Mouse (Mus musculus) midbrain, embryonic 14.5 days (tissue): ENCODE results near the gene Rps27a. TPM values are rescaled to one million over a fixed set of nuclear protein-coding genes. Genes with fewer than 3 reads are reported as not detected.
A peak's percentile ranks its signal among the peaks of the same experiment; 100 is the strongest.

ENCODE experiments used
- ATAC-seq: fragments of 200-750 bp; cut with Nextera tagmentation; 2 replicates; pipeline ENCODE4 v1.8.0; 2017; ENCODE audit warnings: moderate number of reproducible peaks, moderate library complexity; ENCODE audit not compliant: low FRiP score, low TSS enrichment
- DNase-seq: peaks from one replicate; pipeline ENCODE4 v3.0.0-alpha.2; 2015
- H3K27ac ChIP-seq: fragments of 300-500 bp; sonication (generic); replicated peaks from 2 replicates; pipeline ENCODE4 v1.5.1; 2014; ENCODE audit warnings: mild to moderate bottlenecking, low read depth, low read length, moderate library complexity
- H3K27me3 ChIP-seq: fragments of 300-500 bp; sonication (generic); 2 replicates; pipeline ENCODE4 v1.6.1; 2014; ENCODE audit warnings: low read length, control low read depth, mixed read lengths; ENCODE audit not compliant: control insufficient read depth, insufficient read depth
- H3K36me3 ChIP-seq: fragments of 300-500 bp; sonication (generic); 2 replicates; pipeline ENCODE4 v1.6.1; 2014; ENCODE audit warnings: low read length, control low read depth; ENCODE audit not compliant: control insufficient read depth, insufficient read depth
- H3K4me1 ChIP-seq: fragments of 300-500 bp; sonication (generic); 2 replicates; pipeline ENCODE4 v1.6.1; 2014; ENCODE audit warnings: mild to moderate bottlenecking, antibody characterized with exemption, low read length, control low read depth; ENCODE audit not compliant: control insufficient read depth, insufficient read depth
- H3K4me2 ChIP-seq: fragments of 300-500 bp; sonication (generic); 2 replicates; pipeline ENCODE4 v1.6.1; 2014; ENCODE audit warnings: mild to moderate bottlenecking, low read length, moderate library complexity
- H3K4me3 ChIP-seq: fragments of 300-500 bp; sonication (generic); replicated peaks from 2 replicates; pipeline ENCODE4 v1.5.1; 2014; ENCODE audit warnings: low read depth, low read length
- H3K9ac ChIP-seq: fragments of 300-500 bp; sonication (generic); replicated peaks from 2 replicates; pipeline ENCODE4 v1.6.1; 2014; ENCODE audit warnings: mild to moderate bottlenecking, low read length, moderate library complexity
- H3K9me3 ChIP-seq: fragments of 300-500 bp; sonication (generic); 2 replicates; pipeline ENCODE4 v1.6.1; 2016; ENCODE audit warnings: low read length, control low read depth, mixed read lengths; ENCODE audit not compliant: control insufficient read depth
- WGBS: fragments of 180-500 bp; shearing (Covaris S2); extraction: QIAGEN DNeasy Blood & Tissue Kit; methylation state at CpG from one replicate; pipeline ENCODE4 v1.1.7; 2014; 5-methylcytosine and 5-hydroxymethylcytosine counted together
- polyA plus RNA-seq: library from polyadenylated mRNA; unstranded; fragments of >200 nt; fragmentation: Nextera tagmentation; extraction: Ambion mirVana; gene quantifications from 2 replicates; pipeline ENCODE4 v1.2.1, GENCODE M21; 2014

The Rps27a gene
- polyA plus RNA-seq, 1 experiment from 2014 or later, result 695 TPM

DNA sequence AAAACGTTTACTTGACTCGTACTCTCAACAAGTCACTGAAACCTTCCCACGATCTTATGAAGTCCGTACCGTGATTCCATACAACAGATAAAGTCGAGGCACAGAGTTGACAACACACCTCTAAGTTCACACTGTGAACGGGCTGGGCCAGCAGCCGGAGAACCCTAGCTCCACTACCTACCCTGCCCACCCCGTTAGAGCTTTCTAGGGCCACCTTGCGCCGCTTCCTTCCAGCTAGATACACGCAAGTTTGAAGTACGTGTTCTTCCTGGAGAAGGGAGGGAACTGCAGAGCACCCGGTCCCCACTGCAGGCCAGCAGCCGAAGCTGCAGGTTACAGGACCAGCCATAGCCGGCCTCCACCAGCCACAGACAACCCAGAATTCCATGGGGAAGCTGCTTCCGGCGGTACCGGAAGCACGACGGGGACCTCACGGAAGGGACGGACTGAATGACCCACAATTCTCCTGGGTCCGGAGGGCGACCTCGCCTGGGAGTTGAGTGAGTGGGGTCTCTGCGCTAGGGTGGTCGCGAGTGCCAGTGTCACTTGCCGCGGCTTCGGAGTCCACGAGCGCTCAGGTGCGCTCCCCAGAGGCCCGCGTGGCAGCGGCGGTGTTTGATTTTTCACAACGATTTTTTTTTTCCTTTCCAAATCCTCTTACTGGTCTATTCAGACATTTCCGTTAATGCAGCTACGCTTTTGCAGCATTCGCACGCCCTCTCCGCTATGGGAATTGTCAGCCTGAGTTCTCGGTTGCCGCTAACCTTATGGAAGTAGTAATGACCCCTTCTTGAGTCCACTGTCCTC is 21.7 kb downstream of the Rps27a start, which contains the start of gene Mtif2:
Gene Mtif2, plus strand, starts transcription at position 421 of the 807 bp plus-strand sequence.
- WGBS, result 3% methylated on average over 47 of the region's 47 CpGs
- peak; percentile 95 for ATAC-seq
- peaks cover 17% of the 10 kb centered on the region for H3K4me1 ChIP-seq
- H3K4me2 ChIP-seq, result peak within 1 kb of the TSS; percentile 78
- H3K27me3 ChIP-seq, result no peaks in the 10 kb centered on the region
- H3K27ac ChIP-seq, result peak within 1 kb of the TSS; percentile 88
- H3K9me3 ChIP-seq, result no peaks in the 10 kb centered on the region
- H3K9ac ChIP-seq, result peak within 1 kb of the TSS; percentile 78
- peak; percentile 91 for DNase-seq
- H3K36me3 ChIP-seq, result peaks cover 14% of the 10 kb centered on the region
- peak within 1 kb of the TSS; percentile 61 for H3K4me3 ChIP-seq

DNA sequence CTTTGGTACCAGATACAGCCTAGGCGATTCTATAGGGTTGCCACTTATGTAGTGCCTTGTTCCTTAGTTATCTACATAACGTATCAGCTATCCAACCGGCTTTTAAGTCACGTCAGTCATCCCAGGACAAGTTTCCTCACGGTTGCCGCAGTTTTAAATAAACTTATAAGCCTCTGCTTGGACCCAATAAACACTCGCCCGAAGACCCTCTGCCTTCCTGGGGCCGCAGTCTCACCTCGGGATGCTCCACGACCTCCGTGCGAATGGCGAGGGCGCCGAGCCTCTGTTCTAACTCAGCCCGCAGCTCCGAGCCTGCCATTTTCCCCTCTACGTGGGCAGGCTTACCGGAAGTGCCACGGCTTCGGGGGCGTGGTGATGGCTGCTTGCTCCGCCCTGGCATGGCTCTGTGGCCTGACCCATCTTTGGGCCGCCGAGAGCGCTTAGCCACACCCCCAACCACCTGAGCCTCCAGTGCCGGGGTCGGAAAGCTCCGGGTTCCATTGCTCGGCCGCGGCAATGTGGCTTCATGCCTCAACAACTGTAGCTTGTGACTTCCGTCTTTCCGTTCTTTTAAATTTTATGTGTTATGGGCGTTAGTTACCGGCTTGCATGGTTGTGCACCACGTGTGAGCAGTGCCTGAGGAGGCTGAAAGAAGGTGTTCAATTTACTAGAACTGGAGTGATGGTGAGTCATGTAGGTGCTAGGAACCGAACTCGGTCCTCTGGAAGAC is 33.1 kb downstream of the Rps27a start, which contains the start of gene Prorsd1:
Gene Prorsd1, minus strand, starts transcription at position 352 of the 731 bp plus-strand sequence.
- ATAC-seq, result peak; percentile 98
- Histone ChIP-seq H3K4me3 (peak within 1 kb of the TSS; percentile 40), H3K36me3 (peaks cover 11% of the 10 kb centered on the region; the same call in 1 of the 2 replicates), H3K4me1 (no peaks in the 10 kb centered on the region), H3K4me2 (peak within 1 kb of the TSS; percentile 68), H3K9ac (peak within 1 kb of the TSS; percentile 52), H3K27me3 (no peaks in the 10 kb centered on the region), H3K27ac (peak within 1 kb of the TSS; percentile 45; the same call in 1 of the 2 replicates), H3K9me3 (no peaks in the 10 kb centered on the region)
- WGBS, result 3% methylated on average over 40 of the region's 40 CpGs
- DNase-seq, result peak; percentile 93

DNA sequence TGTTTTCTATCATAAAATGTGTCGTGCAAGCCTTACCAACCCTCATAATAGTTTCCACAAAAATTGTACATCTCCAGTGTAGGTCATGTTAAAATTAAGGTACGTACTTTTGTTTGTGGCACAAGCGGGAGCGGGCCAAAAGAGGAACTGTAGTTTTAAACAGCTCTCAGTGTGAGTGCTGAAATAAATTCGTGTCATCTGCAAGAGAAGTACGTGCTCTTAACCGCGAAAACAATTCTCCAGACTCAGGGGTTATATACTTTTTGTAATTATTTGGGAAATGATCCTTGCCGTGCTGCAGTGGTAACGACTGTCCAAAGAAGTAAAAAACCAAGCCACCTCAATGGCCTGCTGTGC is 33.6 kb downstream of the Rps27a start:
- ATAC-seq (no peak), DNase-seq (no peak)
- peak overlapping the region; percentile 68 for H3K4me2 ChIP-seq
- H3K36me3 ChIP-seq, result peaks cover 11% of the 10 kb centered on the region; the same call in 1 of the 2 replicates
- peak overlapping the region; percentile 52 for H3K9ac ChIP-seq
- H3K4me3 ChIP-seq, result peak overlapping the region; percentile 40
- H3K9me3 ChIP-seq, result no peaks in the 10 kb centered on the region
- H3K27ac ChIP-seq, result 0 out of 2 replicates have a peak overlapping the region, but pooled peaks have one; percentile 45
- no peaks in the 10 kb centered on the region for H3K4me1 ChIP-seq
- H3K27me3 ChIP-seq, result no peaks in the 10 kb centered on the region
- 27% methylated on average over 10 of the region's 10 CpGs for WGBS

DNA sequence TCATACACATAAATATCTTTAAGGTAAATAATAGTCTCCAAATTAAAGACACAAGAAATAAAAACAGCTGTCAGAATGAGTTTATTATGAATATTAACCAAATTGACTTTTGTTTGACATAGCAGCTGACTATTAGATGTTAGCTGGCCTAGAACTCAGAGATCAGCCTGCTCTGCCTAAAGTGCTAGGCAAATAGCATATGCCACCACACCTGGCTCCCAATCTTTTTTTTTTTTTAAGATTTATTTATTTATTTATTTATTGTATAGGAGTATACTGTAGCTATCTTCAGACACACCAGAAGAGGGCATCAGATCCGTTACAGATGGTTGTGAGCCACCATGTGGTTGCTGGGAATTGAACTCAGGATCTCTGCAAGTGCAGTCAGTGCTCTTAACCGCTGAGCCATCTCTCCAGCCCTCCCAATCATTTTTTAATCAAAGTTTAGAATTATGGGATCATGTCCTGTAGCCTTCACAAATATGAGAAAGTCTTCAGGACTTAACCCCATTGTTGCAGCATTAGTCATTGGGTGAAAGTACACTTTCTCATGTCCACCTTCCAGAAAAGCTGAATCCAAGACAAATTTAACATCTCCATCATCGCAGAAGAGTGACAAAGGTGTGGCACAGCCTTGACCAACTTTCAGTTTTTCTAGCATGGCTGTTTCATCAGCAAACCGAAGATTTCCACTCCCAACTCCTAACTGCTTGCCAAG is 34.9 kb downstream of the Rps27a start:
- Histone ChIP-seq H3K4me2 (no peak overlapping the region), H3K27me3 (no peaks in the 10 kb centered on the region), H3K4me1 (no peaks in the 10 kb centered on the region), H3K9ac (no peak overlapping the region), H3K4me3 (no peak overlapping the region), H3K9me3 (no peaks in the 10 kb centered on the region), H3K36me3 (peaks cover 11% of the 10 kb centered on the region; the same call in 1 of the 2 replicates), H3K27ac (no peak overlapping the region)
- DNase-seq (no peak), ATAC-seq (no peak)
- WGBS, result 95% methylated on average over 4 of the region's 4 CpGs

DNA sequence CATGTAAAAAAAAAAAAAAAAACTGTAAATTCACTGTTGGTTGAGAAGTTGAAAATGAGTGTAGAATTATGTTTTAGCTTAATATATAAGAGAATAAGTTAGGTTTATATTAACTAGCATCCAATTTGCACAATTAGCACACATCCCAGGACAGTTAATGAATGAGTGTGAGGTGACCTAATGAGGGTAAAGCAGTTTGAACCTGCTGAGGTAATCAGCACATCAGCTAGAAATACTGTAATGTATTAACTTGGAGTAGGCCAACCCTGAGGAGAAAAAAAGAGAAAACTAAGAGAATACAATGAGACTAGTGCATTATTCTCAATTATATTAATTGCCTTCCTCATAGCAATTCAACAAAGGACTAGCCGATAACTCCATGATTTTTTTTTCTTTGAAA is 38.5 kb downstream of the Rps27a start:
- DNase-seq (no peak), ATAC-seq (no peak)
- H3K4me3 ChIP-seq, result no peak overlapping the region
- no peak overlapping the region for H3K27ac ChIP-seq
- 96% methylated on average over 1 of the region's 1 CpGs for WGBS
- H3K9me3 ChIP-seq, result no peaks in the 10 kb centered on the region
- no peak overlapping the region for H3K9ac ChIP-seq
- H3K27me3 ChIP-seq, result no peaks in the 10 kb centered on the region
- no peak overlapping the region for H3K4me2 ChIP-seq
- peaks cover 31% of the 10 kb centered on the region for H3K36me3 ChIP-seq
- no peaks in the 10 kb centered on the region for H3K4me1 ChIP-seq

DNA sequence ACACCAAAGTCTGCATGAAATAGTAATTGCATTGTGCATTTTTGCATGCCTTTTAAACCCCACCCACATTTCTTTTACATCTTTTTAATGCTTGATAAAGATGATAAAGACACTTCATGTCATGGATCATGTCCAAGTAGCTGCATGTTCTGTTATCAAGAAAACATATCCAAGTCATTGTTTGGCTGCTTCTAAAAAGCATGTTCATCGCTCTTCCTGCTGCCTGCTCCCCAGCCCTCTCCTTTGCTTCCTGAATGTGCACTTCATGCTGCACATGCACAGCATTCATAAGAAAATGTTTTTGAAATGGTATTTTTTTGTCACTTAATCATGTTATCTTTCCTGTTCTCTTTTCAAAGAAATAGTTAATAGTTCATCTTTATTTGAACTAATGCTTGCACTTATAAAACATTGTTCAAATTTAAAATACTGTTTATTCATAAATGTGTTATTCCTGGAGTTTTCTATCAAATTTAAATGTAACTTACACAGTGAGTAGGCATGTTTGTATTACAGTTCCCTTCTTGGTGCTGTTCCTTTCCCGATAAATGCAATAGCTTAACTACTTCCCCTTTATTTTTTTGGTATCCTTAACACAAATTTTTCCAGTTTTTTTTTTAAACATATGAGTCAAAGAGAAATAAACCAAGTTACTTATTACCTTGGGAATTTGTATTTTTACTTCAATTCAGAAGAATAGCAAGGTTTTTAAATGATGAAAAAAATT is 42.8 kb downstream of the Rps27a start:
- WGBS, result 96% methylated on average over 2 of the region's 2 CpGs
- H3K27me3 ChIP-seq, result no peaks in the 10 kb centered on the region
- no peak overlapping the region for H3K4me3 ChIP-seq
- no peak overlapping the region for H3K4me2 ChIP-seq
- no peaks in the 10 kb centered on the region for H3K9me3 ChIP-seq
- H3K36me3 ChIP-seq, result peaks cover 44% of the 10 kb centered on the region
- H3K4me1 ChIP-seq, result no peaks in the 10 kb centered on the region
- H3K27ac ChIP-seq, result no peak overlapping the region
- ATAC-seq (no peak), DNase-seq (no peak)
- no peak overlapping the region for H3K9ac ChIP-seq

DNA sequence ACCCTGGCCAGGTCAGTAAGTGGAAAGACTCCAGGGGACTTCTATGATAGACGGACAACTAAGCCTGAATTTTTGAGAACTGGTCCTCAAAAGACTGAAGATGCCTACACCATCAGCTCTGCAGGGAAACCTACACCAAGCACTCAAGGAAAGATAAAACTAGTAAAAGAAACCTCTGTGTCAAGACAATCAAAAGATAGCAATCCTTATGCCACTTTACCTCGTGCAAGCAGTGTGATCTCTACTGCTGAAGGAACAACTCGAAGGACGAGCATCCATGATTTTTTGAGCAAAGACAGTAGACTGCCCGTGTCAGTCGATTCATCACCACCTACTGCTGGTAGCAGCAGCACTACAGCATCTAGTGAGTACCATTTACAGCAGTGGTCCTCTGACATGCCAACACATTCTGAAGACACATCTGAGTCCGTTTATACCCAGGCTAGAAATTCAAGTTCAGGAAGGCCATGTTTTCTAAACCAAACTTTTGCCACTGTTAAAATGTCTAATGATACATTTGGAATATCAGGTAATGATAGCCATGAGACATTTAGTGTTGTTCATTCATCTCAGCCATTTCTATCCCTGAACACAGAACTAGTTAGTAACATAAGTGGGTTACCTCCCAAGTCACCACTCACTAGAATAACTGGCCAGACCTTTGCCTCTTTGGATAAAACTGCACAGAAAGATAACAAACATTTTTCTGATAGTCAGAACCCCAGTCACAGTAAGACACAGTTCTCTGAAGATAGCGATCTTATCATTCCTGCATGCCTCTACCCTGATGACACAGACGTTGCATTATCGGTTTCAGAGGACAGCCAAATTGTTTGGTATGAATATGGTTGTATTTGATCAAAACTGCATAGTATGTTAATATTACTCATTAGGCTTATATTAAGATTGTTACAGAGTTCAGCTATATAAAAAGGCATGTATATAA is 43.7 kb downstream of the Rps27a start:
- H3K9me3 ChIP-seq, result no peaks in the 10 kb centered on the region
- H3K4me2 ChIP-seq, result no peak overlapping the region
- no peaks in the 10 kb centered on the region for H3K27me3 ChIP-seq
- no peak overlapping the region for H3K27ac ChIP-seq
- H3K4me3 ChIP-seq, result no peak overlapping the region
- no peak overlapping the region for H3K9ac ChIP-seq
- DNase-seq, result no peak
- H3K4me1 ChIP-seq, result no peaks in the 10 kb centered on the region
- peaks cover 49% of the 10 kb centered on the region for H3K36me3 ChIP-seq
- no peak for ATAC-seq
- WGBS, result 95% methylated on average over 10 of the region's 10 CpGs
